Mouse (Mus musculus) gastrocnemius, adult 2 months (tissue): ENCODE measurements around the gene Rrp7a. TPM values are rescaled to one million over a fixed set of nuclear protein-coding genes. Genes with fewer than 3 reads are reported as not detected.
"Not testable (repeated sequence)": the region's sequence is repeated elsewhere in the genome, so short reads cannot be mapped to it uniquely, and the experiment has no call there.

Experiments used
- DNase-seq: peaks from one replicate; pipeline ENCODE4 v3.0.0; 2022
- H3K27ac ChIP-seq: fragments of 200-600 bp; 2 replicates; pipeline ENCODE4 v1.8.1; 2022; ENCODE audit warnings: mild to moderate bottlenecking
- H3K4me3 ChIP-seq: fragments of 200-600 bp; 2 replicates; pipeline ENCODE4 v1.8.1; 2022; ENCODE audit warnings: mild to moderate bottlenecking, moderate library complexity
- CTCF ChIP-seq: fragments of 200-600 bp; IDR thresholded peaks from 2 replicates; pipeline ENCODE4 v1.8.1; 2022; ENCODE audit warnings: antibody characterized with exemption, mild to moderate bottlenecking, moderate library complexity
- intact Hi-C: fragments of 180-260 bp; cut with DNase I; formaldehyde crosslinking; loops from one replicate; pipeline ENCODE4 v1.15.1; 2025
- total RNA-seq, 2 experiments: library from RNA; stranded (reverse); gene quantifications; 2 replicates each; pipeline ENCODE4 v1.2.3; 2021

Rrp7a gene
- total RNA-seq, 2 experiments from 2014 or later = 34.3 to 41.3 TPM

- intact Hi-C loops = no loop called here
- Histone ChIP-seq H3K4me3 (no peak overlapping the region), H3K27ac (0 out of 2 replicates have a peak overlapping the region, but pooled peaks have one; percentile 40)
- TF ChIP-seq CTCF = no peak
- DNase-seq = no peak
Observed at GRCm38 (mm10) chr15:83150694-83151093, 28.1 kb upstream of the Rrp7a start.

- H3K4me3 ChIP-seq = peak overlapping the region; percentile 85
- no peak for DNase-seq
- peak overlapping the region; percentile 98 for H3K27ac ChIP-seq
- intact Hi-C loops = no loop called here
- TF ChIP-seq CTCF = no peak
Observed at GRCm38 (mm10) chr15:83150073-83150442, 27.5 kb upstream of the Rrp7a start.

GRCm38 (mm10) chr15:83149196-83150072 is 26.8 kb upstream of the Rrp7a start, which contains the start of gene Poldip3:
TSS of gene Poldip3 (minus strand) at chr15:83149384.
- TF ChIP-seq CTCF = no peak
- peak within 1 kb of the TSS; percentile 98 for H3K27ac ChIP-seq
- peak within 1 kb of the TSS; percentile 85 for H3K4me3 ChIP-seq
- peak; percentile 99 for DNase-seq
- intact Hi-C loops = loop anchor here (2.0 kb wide), 1 partner anchor 23 kb away; the partner anchor contains the start of gene Cyb5r3

DNA sequence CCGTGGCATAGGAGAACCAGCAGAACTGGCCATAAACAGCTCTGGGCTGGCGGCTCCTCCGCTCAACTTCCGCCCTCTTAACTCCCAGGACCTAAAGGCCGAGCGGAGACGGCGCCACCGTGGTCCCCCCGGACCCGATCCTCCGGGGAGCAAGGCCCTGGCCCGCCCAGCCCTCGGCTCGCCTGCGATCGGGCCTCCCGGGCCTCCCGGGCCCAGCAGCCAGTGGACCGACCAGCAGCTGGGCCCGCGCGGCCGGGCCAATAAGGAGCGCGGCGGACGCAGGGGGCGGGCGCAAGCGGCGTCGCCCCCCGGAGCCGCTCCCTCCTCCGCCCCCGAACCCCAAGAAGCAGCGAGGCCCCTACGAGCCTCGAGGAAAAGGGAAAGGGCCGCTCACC is 26.2 kb upstream of the Rrp7a start:
- intact Hi-C loops = loop anchor here (2.0 kb wide), 1 partner anchor 24 kb away; the partner anchor contains the start of gene Cyb5r3
- DNase-seq = peak; percentile 90
- TF ChIP-seq CTCF = no peak
- Histone ChIP-seq H3K4me3 (peak overlapping the region; percentile 85), H3K27ac (peak overlapping the region; percentile 98)

- DNase-seq = no peak
- Histone ChIP-seq H3K27ac (peak overlapping the region; percentile 98), H3K4me3 (peak overlapping the region; percentile 85)
- no peak for TF ChIP-seq CTCF
- intact Hi-C loops = loop anchor here (2.0 kb wide), 1 partner anchor 24 kb away; the partner anchor contains the start of gene Cyb5r3
Observed at GRCm38 (mm10) chr15:83148395-83148794, 25.8 kb upstream of the Rrp7a start.

- Histone ChIP-seq H3K4me3 (no peak overlapping the region), H3K27ac (no peak overlapping the region)
- no peak for TF ChIP-seq CTCF
- no peak for DNase-seq
- intact Hi-C loops = no loop called here
Observed at GRCm38 (mm10) chr15:83145541-83145940, 22.9 kb upstream of the Rrp7a start.

- no peak for DNase-seq
- Histone ChIP-seq H3K4me3 (no peak overlapping the region), H3K27ac (peak overlapping the region; percentile 74)
- TF ChIP-seq CTCF = no peak
- intact Hi-C loops = no loop called here
Observed at GRCm38 (mm10) chr15:83142861-83143260, 20.3 kb upstream of the Rrp7a start.

- DNase-seq = no peak
- Histone ChIP-seq H3K4me3 (no peak overlapping the region), H3K27ac (no peak overlapping the region)
- intact Hi-C loops = no loop called here
- no peak for TF ChIP-seq CTCF
Observed at GRCm38 (mm10) chr15:83135654-83136053, 13.1 kb upstream of the Rrp7a start.

- no peak for TF ChIP-seq CTCF
- peak; percentile 86 for DNase-seq
- Histone ChIP-seq H3K4me3 (no peak overlapping the region), H3K27ac (peak overlapping the region; percentile 31; the same call in 1 of the 2 replicates)
- intact Hi-C loops = no loop called here
Observed at GRCm38 (mm10) chr15:83134671-83135070, 12.1 kb upstream of the Rrp7a start.

GRCm38 (mm10) chr15:83129530-83130231 is 7.1 kb upstream of the Rrp7a start:
- intact Hi-C loops = no loop called here

GRCm38 (mm10) chr15:83127037-83127436 is 4.4 kb upstream of the Rrp7a start:
- DNase-seq, intact Hi-C loops, H3K27ac ChIP-seq, H3K4me3 ChIP-seq: not testable (repeated sequence)

More at GRCm38 (mm10) chr15:83129530-83130231, 7.1 kb upstream of the Rrp7a start:
- DNase-seq = no peak
- no peak for TF ChIP-seq CTCF
- H3K27ac ChIP-seq = no peak overlapping the region
- H3K4me3 ChIP-seq = no peak overlapping the region

- TF ChIP-seq CTCF = no peak
- DNase-seq = no peak
- no peak overlapping the region for H3K4me3 ChIP-seq
- intact Hi-C loops = no loop called here
- H3K27ac ChIP-seq = no peak overlapping the region
Observed at GRCm38 (mm10) chr15:83126582-83126981, 4.0 kb upstream of the Rrp7a start.

GRCm38 (mm10) chr15:83124625-83125024 is 2.0 kb upstream of the Rrp7a start:
- H3K27ac ChIP-seq = no peak overlapping the region
- no peak overlapping the region for H3K4me3 ChIP-seq
- intact Hi-C loops = loop anchor here (2.0 kb wide), 1 partner anchor 16 kb away; no protein-coding TSS in a partner anchor
- no peak for DNase-seq
- no peak for TF ChIP-seq CTCF
